Mouse (Mus musculus) embryonic stem cell, embryonic (primary cell): ENCODE measurements around the gene Trmt61a.
"Not testable (repeated sequence)": the region's sequence is repeated elsewhere in the genome, so short reads cannot be mapped to it uniquely, and the experiment has no call there.

ENCODE experiments used
- CTCF ChIA-PET, 4 experiments: fragments of 300-600 bp in 2 of 4; fragments of 350-600 bp in 2 of 4; sonication (Branson Sonifier 250); formaldehyde crosslinking; loops; one replicate each; lab custom pipeline; 2022; ENCODE audit warnings: inconsistent platforms in 2 of 4; lab: Charles Lee
- POLR2A ChIA-PET, 4 experiments: fragments of 300-600 bp in 2 of 4; fragments of 350-600 bp in 2 of 4; sonication (Branson Sonifier 250); formaldehyde crosslinking; loops; one replicate each; lab custom pipeline; 2022; ENCODE audit warnings: antibody characterized with exemption in 4 of 4, inconsistent platforms in 1 of 4; lab: Charles Lee

Trmt61a gene

GRCm38 (mm10) chr12:111677882-111678669 is at the start of gene Trmt61a:
Gene Trmt61a, plus strand, starts transcription at chr12:111678105.
- ChIA-PET POLR2A (interaction anchor here in 3 of 4 experiments (0.7 to 31.4 kb wide), 32 partner anchors 3 to 260 kb away, joined by 3 to 1165 read pairs (median 6); partner anchors contain the start of genes Ckb (in 2 of the 3), Eif5 (in 2 of the 3), Trmt61a (in 2 of the 3) and Xrcc3 (in 2 of the 3)), CTCF (interaction anchor here (0.7 to 2.4 kb wide), 11 partner anchors 9 to 61 kb away, joined by 3 to 12 read pairs (median 5); no protein-coding TSS in a partner anchor)

DNA sequence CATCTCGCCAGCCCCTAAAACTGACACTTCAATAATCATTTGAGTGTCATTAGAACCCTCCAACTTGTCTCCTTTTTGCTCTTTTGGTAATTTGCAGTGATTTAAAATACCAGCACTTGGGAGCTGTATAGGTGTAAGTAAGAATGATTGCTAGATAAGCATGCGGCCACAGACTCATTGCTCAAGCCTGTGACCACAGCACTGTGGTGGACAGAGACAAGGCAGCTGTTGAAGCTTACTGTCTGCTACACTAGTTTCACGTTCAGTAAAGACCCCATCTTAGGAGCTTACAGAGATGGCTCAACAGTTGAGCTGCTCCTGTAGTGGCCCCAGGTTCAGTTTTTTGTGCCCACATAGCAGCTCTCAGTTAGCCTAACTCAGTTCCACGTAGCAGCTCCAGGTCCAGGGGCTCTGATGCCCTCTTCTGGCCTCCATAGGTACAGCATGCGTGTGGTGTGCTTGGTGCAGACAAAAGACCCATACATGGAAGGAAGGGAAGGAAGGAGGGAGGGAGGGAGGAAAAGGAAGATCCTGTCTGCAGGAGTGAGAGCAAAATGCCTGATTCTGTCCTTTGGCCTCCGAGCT is 29.8 kb upstream of the Trmt61a start:
- CTCF ChIA-PET, result interaction anchor here (0.5 to 2.8 kb wide), 36 partner anchors 8 to 1497 kb away, joined by 3 to 22 read pairs (median 3); partner anchors contain the start of gene Eif5 (in 1 of the 4)
- POLR2A ChIA-PET, result interaction anchor here in 3 of 4 experiments (0.7 to 2.2 kb wide), 18 partner anchors 8 to 110 kb away, joined by 3 to 9 read pairs (median 4); partner anchors contain the start of gene Eif5 (in 3 of the 3)

DNA sequence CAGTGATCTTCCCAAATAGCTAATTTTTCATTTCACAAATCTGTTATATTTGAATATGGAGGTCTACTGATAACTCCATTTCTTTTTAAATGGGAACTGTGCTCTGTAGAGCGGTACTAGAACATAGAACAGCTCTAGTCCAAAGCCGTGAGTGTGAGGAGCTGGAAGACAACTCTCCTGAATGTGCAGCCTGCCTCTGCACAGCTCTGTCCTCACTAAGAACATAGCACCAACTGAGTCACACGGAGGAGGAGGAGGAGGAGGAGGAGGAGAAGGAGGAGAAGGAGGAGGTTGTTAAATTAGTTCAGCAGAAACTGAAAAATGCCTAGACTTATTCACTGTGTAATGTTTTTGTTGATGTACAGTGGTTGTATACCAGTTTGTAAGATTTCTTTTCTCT is 25.0 kb upstream of the Trmt61a start:
- ChIA-PET POLR2A (interaction anchor here (0.6 to 3.1 kb wide), 10 partner anchors 11 to 879 kb away, joined by 3 to 11 read pairs (median 4); no protein-coding TSS in a partner anchor), CTCF (interaction anchor here in 3 of 4 experiments (0.6 to 3.8 kb wide), 7 partner anchors 11 to 148 kb away, joined by 3 to 22 read pairs (median 4); no protein-coding TSS in a partner anchor)

GRCm38 (mm10) chr12:111653434-111653833 is 24.5 kb upstream of the Trmt61a start:
- CTCF ChIA-PET, result interaction anchor here (0.6 to 3.8 kb wide), 11 partner anchors 11 to 149 kb away, joined by 3 to 22 read pairs (median 5); no protein-coding TSS in a partner anchor
- POLR2A ChIA-PET, result interaction anchor here in 3 of 4 experiments (0.6 to 4.5 kb wide), 13 partner anchors 11 to 161 kb away, joined by 3 to 31 read pairs (median 4); partner anchors contain the start of genes Ckb (in 1 of the 3) and Zfyve21 (in 1 of the 3)

- ChIA-PET POLR2A (interaction anchor here in 2 of 4 experiments (0.8 to 4.5 kb wide), 13 partner anchors 8 to 108 kb away, joined by 3 to 31 read pairs (median 7); no protein-coding TSS in a partner anchor), CTCF (interaction anchor here in 2 of 4 experiments (0.9 to 3.8 kb wide), 5 partner anchors 11 to 41 kb away, joined by 3 to 22 read pairs (median 4); no protein-coding TSS in a partner anchor)
These were observed 22.2 kb upstream of the Trmt61a start for GRCm38 (mm10) chr12:111655695-111656094.

GRCm38 (mm10) chr12:111659331-111659730 is 18.6 kb upstream of the Trmt61a start:
- ChIA-PET POLR2A (interaction anchor here in 1 of 4 experiments (1.0 kb wide), 1 partner anchor 13 kb away, joined by 5 read pairs; the partner anchor contains the start of gene Ckb), CTCF (no interaction called here)

GRCm38 (mm10) chr12:111660628-111661027 is 17.3 kb upstream of the Trmt61a start:
- CTCF ChIA-PET, result interaction anchor here in 2 of 4 experiments (0.6 to 1.1 kb wide), 3 partner anchors 33 to 52 kb away, joined by 3 to 9 read pairs (median 4); no protein-coding TSS in a partner anchor
- POLR2A ChIA-PET, result interaction anchor here in 3 of 4 experiments (1.0 to 30.5 kb wide), 8 partner anchors 8 to 35 kb away, joined by 3 to 1165 read pairs (median 4); partner anchors contain the start of genes Ckb (in 3 of the 3) and Trmt61a (in 1 of the 3)

DNA sequence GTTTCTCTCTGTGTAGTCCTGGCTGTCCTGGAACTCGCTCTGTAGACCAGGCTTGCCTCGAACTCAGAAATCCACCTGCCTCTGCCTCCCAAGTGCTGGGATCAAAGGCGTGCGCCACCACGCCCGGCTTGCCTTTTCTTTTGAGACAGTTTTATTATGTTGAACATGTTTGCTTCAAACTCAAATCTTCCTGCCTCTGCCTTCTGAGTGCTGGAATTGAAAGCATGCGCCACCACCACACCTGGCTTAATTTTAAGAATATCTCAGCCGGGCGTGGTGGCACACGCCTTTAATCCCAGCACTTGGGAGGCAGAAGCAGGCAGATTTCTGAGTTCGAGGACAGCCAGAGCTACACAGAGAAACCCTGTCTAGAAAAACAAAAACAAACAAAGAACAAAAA is 16.4 kb upstream of the Trmt61a start:
- CTCF ChIA-PET, result not testable (repeated sequence)
- POLR2A ChIA-PET, result interaction anchor here in 3 of 4 experiments (0.6 to 30.5 kb wide), 10 partner anchors 9 to 888 kb away, joined by 3 to 1165 read pairs (median 6); partner anchors contain the start of genes Ckb (in 3 of the 3) and Trmt61a (in 2 of the 3)

DNA sequence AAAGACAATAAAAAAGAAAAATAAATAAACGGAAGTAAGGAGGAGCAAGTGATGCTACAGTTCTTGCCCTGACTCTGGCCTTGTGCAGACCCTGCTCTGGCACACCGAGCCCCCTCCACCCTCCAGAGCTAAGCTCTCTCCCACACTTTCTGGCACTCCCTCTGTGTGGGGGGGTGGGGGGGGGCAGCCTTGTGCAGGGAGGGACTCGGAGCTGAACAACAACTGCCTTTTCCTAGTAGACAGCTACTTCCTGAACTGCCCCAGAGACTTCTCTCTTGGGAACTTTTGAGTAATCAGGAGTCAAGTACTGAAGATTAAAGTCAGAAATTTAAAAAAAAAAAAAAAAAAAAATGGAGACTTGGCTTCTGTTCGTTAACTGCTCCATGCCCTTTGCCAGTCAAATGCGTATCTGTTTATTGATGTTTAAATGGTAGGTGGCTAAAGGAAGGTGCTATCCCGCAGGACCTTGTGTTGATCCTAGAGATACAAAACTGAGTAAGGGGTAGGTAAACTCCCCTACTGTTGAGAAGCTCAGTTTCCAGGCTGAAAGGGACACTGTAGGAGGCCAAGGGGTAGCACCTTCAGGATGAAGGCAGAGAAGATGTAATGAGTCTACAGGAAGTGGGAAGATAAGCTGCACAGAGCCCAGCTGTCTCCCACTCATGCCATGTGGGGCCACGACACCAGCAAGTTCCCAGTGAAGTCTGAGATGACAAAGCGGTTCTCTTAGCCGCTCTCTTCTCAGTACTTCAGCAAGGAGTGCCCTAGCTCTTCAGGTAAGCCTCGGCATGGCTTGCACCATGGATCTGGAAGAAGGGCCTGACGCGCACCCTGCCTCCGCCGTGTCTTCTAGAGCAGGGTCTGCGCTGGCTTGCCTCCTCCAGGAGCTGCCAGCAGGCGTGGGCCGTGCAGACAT is 14.4 kb upstream of the Trmt61a start:
- CTCF ChIA-PET, result interaction anchor here (0.6 to 6.9 kb wide), 24 partner anchors 9 to 482 kb away, joined by 3 to 128 read pairs (median 4); partner anchors contain the start of genes Atp5mpl (in 1 of the 4) and Ckb (in 1 of the 4)
- POLR2A ChIA-PET, result interaction anchor here (0.6 to 30.5 kb wide), 54 partner anchors 8 to 655 kb away, joined by 3 to 1165 read pairs (median 4); partner anchors contain the start of genes Ckb (in 4 of the 4), Trmt61a (in 3 of the 4), Apopt1 (in 2 of the 4) and Bag5 (in 2 of the 4)

- CTCF ChIA-PET, result interaction anchor here (0.6 to 6.9 kb wide), 22 partner anchors 8 to 481 kb away, joined by 3 to 128 read pairs (median 4); partner anchors contain the start of genes Atp5mpl (in 1 of the 4) and Ckb (in 1 of the 4)
- POLR2A ChIA-PET, result interaction anchor here (0.5 to 30.5 kb wide), 51 partner anchors 8 to 316 kb away, joined by 3 to 1165 read pairs (median 4); partner anchors contain the start of genes Ckb (in 4 of the 4), Trmt61a (in 3 of the 4), Apopt1 (in 2 of the 4) and Bag5 (in 2 of the 4)
These were observed 13.7 kb upstream of the Trmt61a start for GRCm38 (mm10) chr12:111664144-111664634.

DNA sequence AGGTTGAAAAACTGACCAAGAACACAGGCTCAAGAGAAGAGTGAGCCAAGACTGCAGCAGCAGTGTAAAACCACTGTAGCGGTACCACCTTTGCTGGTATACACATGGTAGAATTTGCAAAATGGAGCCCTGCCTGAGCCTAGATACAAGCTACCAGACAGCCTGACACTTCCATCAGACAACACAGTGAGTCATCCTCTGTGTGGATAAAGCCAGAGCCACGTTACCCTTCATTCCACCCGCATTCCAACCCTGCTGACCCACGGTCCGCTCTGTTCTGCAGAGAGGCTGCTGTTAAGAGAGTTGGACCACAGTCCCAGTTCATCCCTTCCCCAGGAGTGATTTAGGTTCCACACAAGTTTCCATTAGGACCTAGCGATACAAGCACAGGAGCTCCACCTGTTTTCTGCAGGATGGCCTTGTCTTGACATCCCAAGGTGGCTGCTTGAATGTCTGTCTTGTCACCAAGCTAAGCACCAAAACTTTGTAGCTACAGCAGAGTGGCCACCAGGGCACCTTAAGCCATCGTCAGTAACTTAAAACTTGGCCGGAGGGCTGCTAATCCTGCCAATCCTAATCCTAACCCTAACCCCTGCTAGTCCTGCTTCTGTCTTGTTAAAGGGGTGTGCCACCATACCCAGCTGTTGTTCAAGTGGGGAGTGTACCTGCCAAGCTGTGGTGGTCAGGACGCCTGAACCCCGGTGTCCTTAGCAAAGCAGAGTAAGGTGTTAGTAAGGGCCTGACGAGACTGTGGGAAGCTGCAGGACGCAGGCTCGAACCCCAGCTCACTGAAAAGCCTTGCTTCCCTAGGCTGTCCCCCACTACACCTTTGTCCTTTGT is 12.6 kb upstream of the Trmt61a start:
- ChIA-PET CTCF (interaction anchor here (0.5 to 6.9 kb wide), 16 partner anchors 8 to 107 kb away, joined by 3 to 128 read pairs (median 3); partner anchors contain the start of gene Trmt61a (in 1 of the 4)), POLR2A (interaction anchor here (0.6 to 30.5 kb wide), 41 partner anchors 8 to 585 kb away, joined by 3 to 1165 read pairs (median 4); partner anchors contain the start of genes Trmt61a (in 3 of the 4), Apopt1 (in 2 of the 4), Bag5 (in 2 of the 4) and Ckb (in 2 of the 4))

- ChIA-PET POLR2A (interaction anchor here (0.6 to 30.5 kb wide), 25 partner anchors 9 to 153 kb away, joined by 3 to 1165 read pairs (median 4); partner anchors contain the start of genes Trmt61a (in 3 of the 4), Apopt1 (in 2 of the 4), Bag5 (in 2 of the 4) and Ckb (in 1 of the 4)), CTCF (interaction anchor here (0.6 to 6.9 kb wide), 9 partner anchors 11 to 66 kb away, joined by 3 to 128 read pairs (median 3); partner anchors contain the start of gene Trmt61a (in 1 of the 4))
These were observed 11.5 kb upstream of the Trmt61a start for GRCm38 (mm10) chr12:111666380-111666779.

DNA sequence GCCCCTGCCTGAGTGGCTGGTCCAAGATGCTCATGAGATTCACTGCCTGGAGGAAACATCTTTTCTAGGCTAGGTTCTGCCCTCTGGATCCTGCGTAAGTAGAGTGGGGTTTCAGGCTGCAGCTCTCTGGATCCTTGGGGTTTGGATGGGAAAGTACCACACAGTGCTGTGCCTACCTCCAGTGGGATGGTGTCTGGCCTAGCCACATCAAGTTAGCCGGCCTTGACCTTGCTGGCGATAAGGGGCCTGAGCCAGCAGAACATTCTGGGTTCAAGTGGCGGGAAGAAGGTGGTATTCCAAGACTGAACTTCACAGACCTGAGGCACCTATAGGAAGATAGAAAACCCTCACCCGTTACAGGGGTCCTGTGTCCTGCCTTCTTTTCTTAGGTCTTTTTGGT is 10.5 kb upstream of the Trmt61a start:
- ChIA-PET POLR2A (interaction anchor here (1.0 to 30.5 kb wide), 17 partner anchors 10 to 186 kb away, joined by 3 to 1165 read pairs (median 6); partner anchors contain the start of genes Trmt61a (in 3 of the 4), Apopt1 (in 1 of the 4), Bag5 (in 1 of the 4) and Ckb (in 1 of the 4)), CTCF (interaction anchor here (1.0 to 6.9 kb wide), 10 partner anchors 9 to 184 kb away, joined by 3 to 128 read pairs (median 6); no protein-coding TSS in a partner anchor)

- ChIA-PET CTCF (interaction anchor here (0.5 to 6.9 kb wide), 49 partner anchors 8 to 299 kb away, joined by 3 to 128 read pairs (median 4); partner anchors contain the start of genes Atp5mpl (in 1 of the 4) and Zfyve21 (in 1 of the 4)), POLR2A (interaction anchor here (0.5 to 30.5 kb wide), 45 partner anchors 8 to 299 kb away, joined by 3 to 1165 read pairs (median 4); partner anchors contain the start of genes Trmt61a (in 3 of the 4), Apopt1 (in 2 of the 4), Bag5 (in 2 of the 4) and Eif5 (in 2 of the 4))
These were observed 9.4 kb upstream of the Trmt61a start for GRCm38 (mm10) chr12:111668457-111668912.
